Mouse (Mus musculus) embryonic facial prominence, embryonic 15.5 days (tissue): ENCODE data around the gene Olfr821. TPM values are rescaled to one million over a fixed set of nuclear protein-coding genes. Genes with fewer than 3 reads are reported as not detected.
"Not testable (repeated sequence)": the region's sequence is repeated elsewhere in the genome, so short reads cannot be mapped to it uniquely, and the experiment has no call there.

ENCODE experiments used
- ATAC-seq: fragments of 200-750 bp; cut with Nextera tagmentation; 2 replicates; pipeline ENCODE4 v1.8.0; 2017; ENCODE audit warnings: low read depth, moderate TSS enrichment; ENCODE audit not compliant: insufficient number of reproducible peaks, low FRiP score, low TSS enrichment
- H3K27ac ChIP-seq: fragments of 300-500 bp; sonication (generic); replicated peaks from 2 replicates; pipeline ENCODE4 v1.5.1; 2015; ENCODE audit warnings: mild to moderate bottlenecking, inconsistent platforms
- H3K27me3 ChIP-seq: fragments of 300-500 bp; sonication (generic); 2 replicates; pipeline ENCODE4 v1.6.1; 2015; ENCODE audit warnings: inconsistent platforms
- H3K36me3 ChIP-seq: fragments of 300-500 bp; sonication (generic); 2 replicates; pipeline ENCODE4 v1.6.1; 2015; ENCODE audit warnings: mild to moderate bottlenecking, inconsistent platforms
- H3K4me1 ChIP-seq: fragments of 300-500 bp; sonication (generic); 2 replicates; pipeline ENCODE4 v1.6.1; 2015; ENCODE audit warnings: inconsistent platforms
- H3K4me2 ChIP-seq: fragments of 300-500 bp; sonication (generic); replicated peaks from 2 replicates; pipeline ENCODE4 v1.6.1; 2015; ENCODE audit warnings: mild to moderate bottlenecking, inconsistent platforms
- H3K4me3 ChIP-seq: fragments of 300-500 bp; sonication (generic); replicated peaks from 2 replicates; pipeline ENCODE4 v1.5.1; 2015; ENCODE audit warnings: mild to moderate bottlenecking, inconsistent platforms
- H3K9ac ChIP-seq: fragments of 300-500 bp; sonication (generic); 2 replicates; pipeline ENCODE4 v1.6.1; 2015; ENCODE audit warnings: inconsistent platforms
- H3K9me3 ChIP-seq: fragments of 300-500 bp; sonication (generic); replicated peaks from 2 replicates; pipeline ENCODE4 v1.6.1; 2016; ENCODE audit warnings: inconsistent platforms
- WGBS: fragments of 180-500 bp; shearing (Covaris S2); methylation state at CpG from one replicate; pipeline ENCODE4 v1.1.7; 2015; 5-methylcytosine and 5-hydroxymethylcytosine counted together
- polyA plus RNA-seq: library from polyadenylated mRNA; unstranded; fragments of >200 nt; fragmentation: Nextera tagmentation; extraction: Ambion mirVana; gene quantifications from 2 replicates; pipeline ENCODE4 v1.2.1, GENCODE M21; 2015

Olfr821 gene
- polyA plus RNA-seq = not detected in 2 replicates

GRCm38 (mm10) chr10:130030048-130030447 is at the start of gene Olfr821:
TSS of gene Olfr821 (plus strand) at chr10:130030348.
- Histone ChIP-seq H3K4me1 (no peaks in the 10 kb centered on the region), H3K27me3 (no peaks in the 10 kb centered on the region), H3K9ac (no peak within 1 kb of the TSS), H3K36me3 (no peaks in the 10 kb centered on the region), H3K27ac (no peak within 1 kb of the TSS), H3K4me3 (no peak within 1 kb of the TSS), H3K4me2 (no peak within 1 kb of the TSS), H3K9me3 (no peaks in the 10 kb centered on the region)
- ATAC-seq = no peak

DNA sequence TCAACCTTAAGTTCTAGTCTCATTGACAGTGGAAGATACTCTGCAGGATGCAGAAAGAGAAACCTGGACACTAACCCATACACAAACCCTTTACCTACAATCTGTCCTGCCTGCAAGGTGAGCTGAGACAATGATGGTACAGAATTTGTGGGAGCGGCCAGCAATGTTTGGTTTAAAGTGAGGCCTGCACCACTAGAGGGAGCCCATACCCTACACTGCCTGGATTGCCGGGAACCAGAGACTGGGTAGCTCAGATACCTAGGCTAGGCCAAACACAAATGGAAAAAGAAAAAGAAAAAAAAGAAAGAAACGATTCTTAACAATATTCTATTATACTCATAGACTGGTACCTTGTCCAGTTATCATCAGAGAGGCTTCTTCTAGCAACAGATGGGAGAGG is 48.3 kb upstream of the Olfr821 start:
- not testable (repeated sequence) for H3K36me3 ChIP-seq, H3K4me3 ChIP-seq, H3K27ac ChIP-seq, H3K4me2 ChIP-seq, H3K9ac ChIP-seq, H3K27me3 ChIP-seq, H3K9me3 ChIP-seq, H3K4me1 ChIP-seq, ATAC-seq
- whole genome bisulfite sequencing = no CpG with 5 or more reads among the region's 3 CpGs

DNA sequence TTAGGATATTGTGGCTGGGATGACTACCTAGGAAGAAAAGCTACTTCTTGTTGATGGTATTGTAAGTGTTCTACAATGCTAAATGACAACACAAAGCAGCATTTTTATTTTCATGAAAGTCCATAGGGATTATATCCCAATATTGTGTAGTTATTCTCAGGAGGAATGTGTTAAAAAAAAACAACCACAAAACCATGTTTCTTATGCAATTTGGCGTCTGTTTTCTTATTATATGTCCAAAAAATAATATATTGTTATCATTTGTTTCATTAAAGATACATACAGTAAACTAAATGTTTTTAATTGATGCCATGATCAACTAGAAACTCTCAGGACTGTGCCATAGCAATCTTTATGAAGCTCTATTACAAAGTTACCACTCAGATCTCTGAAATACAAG is 45.2 kb upstream of the Olfr821 start, which contains the start of gene Gm10310:
Gm10310 (minus strand) TSS at position 101 of the 400 bp plus-strand sequence.
- H3K27ac ChIP-seq, ATAC-seq, H3K27me3 ChIP-seq, H3K9ac ChIP-seq, H3K4me1 ChIP-seq, H3K4me3 ChIP-seq, H3K4me2 ChIP-seq, H3K36me3 ChIP-seq, H3K9me3 ChIP-seq: not testable (repeated sequence)
- WGBS = no CpG with 5 or more reads among the region's 1 CpGs

- H3K4me2 ChIP-seq, H3K27me3 ChIP-seq, H3K9ac ChIP-seq, H3K4me1 ChIP-seq, H3K36me3 ChIP-seq, ATAC-seq, H3K27ac ChIP-seq, H3K9me3 ChIP-seq, H3K4me3 ChIP-seq: not testable (repeated sequence)
- WGBS = 87% methylated on average over 4 of the region's 4 CpGs
Measured at GRCm38 (mm10) chr10:130004104-130004503, 26.0 kb upstream of the Olfr821 start.

GRCm38 (mm10) chr10:130005366-130005765 is 24.8 kb upstream of the Olfr821 start:
- not testable (repeated sequence) for H3K4me1 ChIP-seq, H3K27ac ChIP-seq, H3K4me2 ChIP-seq, H3K27me3 ChIP-seq, H3K36me3 ChIP-seq, H3K9ac ChIP-seq, H3K9me3 ChIP-seq, H3K4me3 ChIP-seq, ATAC-seq
- 88% methylated on average over 4 of the region's 4 CpGs for WGBS

GRCm38 (mm10) chr10:130012321-130012720 is 17.8 kb upstream of the Olfr821 start, which contains the start of gene Olfr820:
TSS of gene Olfr820 (plus strand) at chr10:130012621.
- ATAC-seq = no peak
- no peaks in the 10 kb centered on the region for H3K4me1 ChIP-seq
- H3K9ac ChIP-seq = no peak within 1 kb of the TSS
- no peak within 1 kb of the TSS for H3K27ac ChIP-seq
- H3K36me3 ChIP-seq = no peaks in the 10 kb centered on the region
- no peak within 1 kb of the TSS for H3K4me3 ChIP-seq
- H3K27me3 ChIP-seq = no peaks in the 10 kb centered on the region
- no peaks in the 10 kb centered on the region for H3K9me3 ChIP-seq
- H3K4me2 ChIP-seq = no peak within 1 kb of the TSS

- WGBS = 55% methylated on average over 6 of the region's 6 CpGs
- Histone ChIP-seq H3K27me3 (no peaks in the 10 kb centered on the region), H3K9me3 (no peaks in the 10 kb centered on the region), H3K9ac (no peak overlapping the region), H3K4me1 (no peaks in the 10 kb centered on the region), H3K4me2 (no peak overlapping the region), H3K36me3 (no peaks in the 10 kb centered on the region), H3K4me3 (no peak overlapping the region), H3K27ac (no peak overlapping the region)
- no peak for ATAC-seq
Measured at GRCm38 (mm10) chr10:130037096-130037495, 6.9 kb downstream of the Olfr821 start.

- Histone ChIP-seq H3K9me3 (no peaks in the 10 kb centered on the region), H3K36me3 (no peaks in the 10 kb centered on the region), H3K9ac (no peak within 1 kb of the TSS), H3K4me2 (no peak within 1 kb of the TSS), H3K27me3 (no peaks in the 10 kb centered on the region), H3K4me3 (no peak within 1 kb of the TSS), H3K4me1 (no peaks in the 10 kb centered on the region), H3K27ac (no peak within 1 kb of the TSS)
- no peak for ATAC-seq
Measured at GRCm38 (mm10) chr10:130070910-130071309, 40.8 kb downstream of the Olfr821 start, which contains the start of gene Olfr822. TSS of gene Olfr822 (plus strand) at chr10:130071210.

Other genes with a start within 250 kb of the Olfr821 start
- gene Olfr810, start 235.4 kb upstream of the Olfr821 start, polyA plus RNA-seq = 0.26 and 0.44 TPM in 2 replicates
- not detected in 2 replicates for gene Olfr811, start 226.0 kb upstream of the Olfr821 start, polyA plus RNA-seq
- 0.13 and 0.41 TPM in 2 replicates for gene Olfr812, start 184.3 kb upstream of the Olfr821 start, polyA plus RNA-seq
- gene Olfr813, start 175.0 kb upstream of the Olfr821 start, polyA plus RNA-seq = 0.20 and 0.33 TPM in 2 replicates
- gene Olfr814, start 150.5 kb upstream of the Olfr821 start, polyA plus RNA-seq = not detected in 2 replicates
- gene Olfr815, start 124.5 kb upstream of the Olfr821 start, polyA plus RNA-seq = 0.17 TPM in 1 of 2 replicates, not detected in the other
- not detected in 2 replicates for gene Olfr816, start 114.8 kb upstream of the Olfr821 start, polyA plus RNA-seq
- not detected in 2 replicates for gene Olfr818, start 81.2 kb upstream of the Olfr821 start, polyA plus RNA-seq
- 0.04 TPM in 1 of 2 replicates, not detected in the other for gene Olfr819, start 63.1 kb upstream of the Olfr821 start, polyA plus RNA-seq
- gene Olfr247, start 54.2 kb upstream of the Olfr821 start, polyA plus RNA-seq = 0.11 TPM in 1 of 2 replicates, not detected in the other
- 0.09 TPM in 1 of 2 replicates, not detected in the other for gene Gm10310, start 45.3 kb upstream of the Olfr821 start, polyA plus RNA-seq
- 0.04 and 0.11 TPM in 2 replicates for gene Olfr820, start 17.7 kb upstream of the Olfr821 start, polyA plus RNA-seq
- 0.23 TPM in 1 of 2 replicates, not detected in the other for gene Olfr822, start 40.9 kb downstream of the Olfr821 start, polyA plus RNA-seq
- gene Olfr823, start 85.0 kb downstream of the Olfr821 start, polyA plus RNA-seq = not detected in 2 replicates
- gene Olfr824, start 99.7 kb downstream of the Olfr821 start, polyA plus RNA-seq = not detected in 2 replicates
- 0.27 TPM in 1 of 2 replicates, not detected in the other for gene Olfr825, start 136.4 kb downstream of the Olfr821 start, polyA plus RNA-seq
- not detected in 2 replicates for gene Olfr826, start 153.8 kb downstream of the Olfr821 start, polyA plus RNA-seq
- gene Olfr827, start 184.1 kb downstream of the Olfr821 start, polyA plus RNA-seq = 0.05 TPM in 1 of 2 replicates, not detected in the other
- 0.05 and 0.13 TPM in 2 replicates for gene Neurod4, start 249.9 kb downstream of the Olfr821 start, polyA plus RNA-seq